Mouse (Mus musculus) large intestine, adult 2 months (tissue): ENCODE results near the gene Gm2a. TPM values are rescaled to one million over a fixed set of nuclear protein-coding genes. Genes with fewer than 3 reads are reported as not detected.
"Not testable (repeated sequence)": the region's sequence is repeated elsewhere in the genome, so short reads cannot be mapped to it uniquely, and the experiment has no call there.

Source experiments
- DNase-seq: peaks from one replicate; pipeline ENCODE4 v3.0.0-alpha.2; 2012; ENCODE audit warnings: low read depth, low spot score
- WGBS: fragments of 180-500 bp; shearing (Covaris S2); methylation state at CpG from one replicate; pipeline ENCODE4 v1.1.7; 2018; 5-methylcytosine and 5-hydroxymethylcytosine counted together
- polyA plus RNA-seq: library from polyadenylated mRNA; depleted of rRNA; stranded (reverse); fragments of >200 nt; gene quantifications from 2 replicates; pipeline ENCODE4 v1.2.3, GENCODE M21; 2012

The Gm2a gene
- polyA plus RNA-seq, 1 experiment = 28.6 TPM

- WGBS = 38% methylated on average over 7 of the region's 7 CpGs
- no peak for DNase-seq
Observed at GRCm38 (mm10) chr11:55093096-55093495, 4.8 kb upstream of the Gm2a start.

GRCm38 (mm10) chr11:55096296-55096695 lies 1.6 kb upstream of the Gm2a start:
- DNase-seq = not testable (repeated sequence)
- WGBS = 74% methylated on average over 4 of the region's 4 CpGs

DNA sequence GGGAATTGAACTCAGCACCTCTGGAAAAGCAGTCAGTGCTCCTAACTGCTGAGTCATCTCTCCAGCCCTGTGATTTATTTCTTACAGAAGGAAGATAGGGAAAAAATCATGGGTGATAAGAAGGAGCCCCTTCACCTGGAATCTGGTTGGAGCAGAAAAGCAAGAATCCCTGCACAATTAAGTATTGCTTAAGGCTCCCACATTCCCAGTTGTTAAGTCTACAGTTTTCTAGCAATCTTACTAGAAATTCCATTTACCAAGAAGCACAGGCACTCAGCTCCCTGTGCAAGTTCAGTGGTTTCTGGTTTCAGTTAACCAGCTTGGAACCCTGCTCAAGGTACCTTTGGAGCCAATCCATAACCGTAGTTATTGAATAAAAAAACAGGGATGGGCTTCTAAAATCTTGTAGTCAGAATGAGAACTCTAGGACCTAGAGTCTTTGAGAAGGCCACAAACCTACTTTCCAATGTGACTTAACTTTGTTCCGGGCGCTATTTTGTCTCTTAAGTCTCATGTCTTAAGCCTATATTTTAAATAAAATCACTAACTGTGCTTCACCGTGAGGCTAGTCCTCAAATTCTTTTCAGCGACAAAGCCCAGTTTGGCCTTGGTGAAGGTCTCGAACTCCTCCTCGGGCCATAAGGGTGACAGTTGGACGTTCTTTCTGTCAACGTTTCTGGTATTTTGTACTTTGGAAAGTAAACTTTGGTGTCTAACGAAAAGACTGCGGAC lies 1.0 kb upstream of the Gm2a start:
- no peak for DNase-seq
- 11% methylated on average over 11 of the region's 11 CpGs for WGBS

GRCm38 (mm10) chr11:55098189-55098915 lies 437 bp downstream of the Gm2a start:
- 16% methylated on average over 24 of the region's 24 CpGs for WGBS

DNA sequence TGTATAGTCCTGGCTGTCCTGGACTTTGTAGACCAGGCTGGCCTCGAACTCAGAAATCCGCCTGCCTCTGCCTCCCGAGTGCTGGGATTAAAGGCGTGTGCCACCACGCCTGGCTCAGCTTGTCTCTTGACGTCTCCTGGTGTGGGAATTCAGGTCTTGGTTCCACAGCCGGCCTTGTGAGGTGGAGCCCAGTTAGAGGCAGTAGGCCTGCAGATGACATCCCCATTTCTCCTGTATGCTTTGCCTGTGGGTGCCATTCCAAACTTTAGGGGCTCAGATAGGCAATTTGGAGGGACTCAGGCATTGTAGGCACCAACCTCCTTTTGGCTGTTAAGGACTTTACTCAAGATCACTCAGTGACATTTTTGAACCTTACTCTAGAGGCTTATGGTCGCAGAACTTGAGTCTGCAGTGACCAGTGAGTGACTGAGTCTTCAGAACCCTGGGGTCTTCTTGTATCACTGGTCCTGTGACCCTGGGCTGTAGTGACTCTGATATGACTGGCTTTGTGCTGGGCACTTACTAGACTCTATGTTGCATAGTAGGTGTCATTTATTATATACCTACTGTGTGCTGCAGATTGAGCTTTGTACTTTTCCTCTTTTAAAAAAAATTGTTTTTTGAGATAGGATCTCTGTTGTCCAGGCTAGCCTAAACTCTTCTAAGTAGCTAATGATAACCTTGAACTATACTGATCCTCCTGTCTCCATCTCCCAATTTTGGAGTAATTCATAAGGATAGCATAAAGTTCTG lies 1.3 kb downstream of the Gm2a start:
- no peak for DNase-seq
- 91% methylated on average over 8 of the region's 8 CpGs for WGBS

More at GRCm38 (mm10) chr11:55098189-55098915, 437 bp downstream of the Gm2a start:
- DNase-seq = no peak

DNA sequence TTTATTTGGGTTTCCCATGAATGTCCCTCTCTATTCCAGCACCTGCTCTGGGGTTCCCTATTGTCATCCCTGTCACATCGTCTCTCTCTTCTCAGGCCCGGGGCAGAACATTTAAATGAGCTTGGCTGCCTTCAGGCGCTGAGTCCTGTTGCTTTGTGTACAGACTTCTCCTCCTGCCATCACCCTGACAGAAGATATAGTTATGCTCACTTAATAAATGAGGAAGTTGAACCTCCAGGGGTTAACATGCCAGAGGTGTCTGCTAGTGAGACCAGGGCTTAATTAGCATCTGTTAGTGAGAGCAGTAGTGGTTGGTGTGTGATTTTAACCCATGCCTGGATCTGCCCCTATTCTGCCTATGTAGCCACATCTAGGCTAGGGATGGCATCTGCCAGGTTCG lies 2.0 kb downstream of the Gm2a start:
- 80% methylated on average over 4 of the region's 4 CpGs for WGBS
- no peak for DNase-seq

DNA sequence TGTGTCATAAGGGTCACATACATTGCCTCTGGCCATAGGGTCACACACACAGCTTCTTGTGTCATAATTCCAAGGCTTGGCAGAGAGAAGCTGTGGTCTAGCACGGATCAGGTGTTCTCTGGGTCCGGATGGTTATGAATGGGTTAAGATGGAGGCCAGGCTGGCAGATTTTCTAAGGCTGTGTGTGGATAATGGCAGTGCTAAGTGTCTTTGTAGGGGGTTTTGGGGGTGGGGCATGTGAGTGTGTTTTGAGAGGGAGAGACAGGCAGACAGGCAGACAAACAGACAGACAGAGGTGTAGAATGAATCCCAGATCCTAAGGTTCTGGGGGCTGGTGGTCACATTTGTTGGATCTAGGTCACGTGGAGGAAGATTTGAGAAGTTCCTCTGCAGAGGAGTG lies 4.1 kb downstream of the Gm2a start:
- WGBS = 90% methylated on average over 3 of the region's 3 CpGs
- no peak for DNase-seq

DNA sequence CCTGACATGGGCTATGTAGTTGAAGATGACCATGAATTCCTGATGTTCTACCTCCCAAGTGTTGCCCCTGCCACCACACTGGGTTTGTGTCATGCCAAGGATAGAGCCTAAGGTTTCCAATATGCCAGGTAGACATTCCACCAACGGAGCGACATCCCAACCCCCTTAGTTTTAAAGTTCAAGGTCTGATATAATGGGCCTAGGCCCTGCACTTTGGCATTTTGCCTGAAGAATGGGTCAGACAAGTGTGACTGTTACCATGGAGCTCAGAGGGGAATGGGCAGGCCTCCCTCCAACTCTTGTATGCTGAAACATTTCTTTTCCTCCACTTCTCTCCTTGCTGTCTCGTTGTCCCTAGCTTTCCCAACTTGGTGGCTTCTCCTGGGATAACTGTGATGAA lies 5.3 kb downstream of the Gm2a start:
- no peak for DNase-seq
- 83% methylated on average over 3 of the region's 3 CpGs for WGBS

GRCm38 (mm10) chr11:55105389-55105788 lies 7.5 kb downstream of the Gm2a start:
- no peak for DNase-seq

GRCm38 (mm10) chr11:55106636-55107035 lies 8.7 kb downstream of the Gm2a start:
- WGBS = 88% methylated on average over 1 of the region's 1 CpGs
- DNase-seq = no peak

More at GRCm38 (mm10) chr11:55105389-55105788, 7.5 kb downstream of the Gm2a start:
- 51% methylated on average over 4 of the region's 4 CpGs for whole genome bisulfite sequencing

GRCm38 (mm10) chr11:55109521-55110300 lies 11.8 kb downstream of the Gm2a start:
- 81% methylated on average over 7 of the region's 7 CpGs for WGBS
- no peak for DNase-seq

DNA sequence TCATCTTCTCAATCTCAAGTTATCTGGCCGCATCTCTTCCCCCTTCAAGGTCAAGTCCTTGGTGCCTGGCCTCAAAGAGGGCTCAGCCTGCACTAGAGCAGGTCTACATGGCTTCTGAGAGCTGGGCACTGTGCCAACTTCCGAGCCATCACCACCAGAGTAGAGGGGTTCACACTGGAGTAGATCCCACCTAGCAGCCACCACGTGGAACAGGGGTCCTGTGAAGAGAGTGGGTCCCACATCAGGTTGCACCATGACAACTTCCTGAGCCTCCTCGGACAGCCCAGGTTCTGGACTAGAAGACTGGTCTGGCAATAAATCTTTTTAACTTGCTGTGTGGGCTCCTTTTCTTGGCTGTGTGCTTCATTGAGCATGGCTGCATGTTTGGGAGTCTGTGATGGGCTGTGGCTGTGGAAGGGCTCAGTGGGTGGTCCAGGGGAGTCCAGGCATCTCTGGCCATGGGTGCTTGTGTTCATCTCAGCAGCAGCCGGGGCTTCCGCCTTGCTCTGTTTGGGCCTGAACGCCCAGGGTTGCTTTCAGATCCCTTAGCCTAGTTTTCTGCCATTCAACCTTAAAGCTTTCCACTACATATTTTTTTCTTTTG lies 12.8 kb downstream of the Gm2a start:
- no peak for DNase-seq
- 72% methylated on average over 7 of the region's 7 CpGs for WGBS

GRCm38 (mm10) chr11:55113209-55113860 lies 15.4 kb downstream of the Gm2a start:
- WGBS = 54% methylated on average over 7 of the region's 7 CpGs
- DNase-seq = no peak

DNA sequence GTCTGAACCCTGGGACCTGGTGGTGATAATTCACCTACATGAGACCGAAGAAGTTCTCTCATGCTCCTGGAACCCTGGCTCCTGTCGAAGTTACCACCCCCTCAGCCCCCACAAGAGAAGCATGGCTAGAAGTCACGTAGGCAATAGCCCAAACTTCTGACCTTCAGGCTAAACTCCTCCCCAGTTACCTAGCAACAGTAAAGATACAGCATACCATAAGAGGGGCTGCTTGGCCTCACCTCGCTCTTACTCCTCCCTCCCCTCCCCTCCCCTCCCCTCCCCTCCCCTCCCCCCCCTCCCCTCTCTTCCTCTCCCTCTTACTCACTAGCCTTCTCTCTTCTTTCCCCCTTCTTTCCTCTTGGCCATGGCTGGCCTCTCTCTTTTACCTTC lies 15.9 kb downstream of the Gm2a start:
- WGBS = 47% methylated on average over 4 of the region's 4 CpGs
- DNase-seq = not testable (repeated sequence)

- no peak for DNase-seq
- 78% methylated on average over 2 of the region's 2 CpGs for WGBS
Observed at GRCm38 (mm10) chr11:55114291-55114690, 16.4 kb downstream of the Gm2a start.

DNA sequence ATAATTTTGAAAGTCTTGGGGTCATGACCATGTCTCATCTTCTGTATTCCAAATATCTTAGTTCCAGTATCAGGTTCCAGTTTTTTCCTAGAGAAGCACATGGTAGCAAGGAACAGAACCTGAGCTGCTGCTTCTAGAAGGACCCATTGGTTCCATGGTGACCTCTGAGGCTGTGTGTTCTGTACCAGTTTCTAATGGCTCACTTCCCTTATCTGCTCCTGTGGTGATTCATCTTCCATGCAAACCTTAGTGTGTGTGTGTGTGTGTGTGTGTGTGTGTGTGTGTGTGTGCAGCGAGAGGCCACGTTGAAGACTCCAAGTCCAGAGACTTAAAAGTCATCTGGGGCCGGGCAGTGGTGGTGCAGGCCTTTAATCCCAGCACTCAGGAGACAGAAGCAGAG lies 18.1 kb downstream of the Gm2a start:
- WGBS = 79% methylated on average over 3 of the region's 3 CpGs
- no peak for DNase-seq

DNA sequence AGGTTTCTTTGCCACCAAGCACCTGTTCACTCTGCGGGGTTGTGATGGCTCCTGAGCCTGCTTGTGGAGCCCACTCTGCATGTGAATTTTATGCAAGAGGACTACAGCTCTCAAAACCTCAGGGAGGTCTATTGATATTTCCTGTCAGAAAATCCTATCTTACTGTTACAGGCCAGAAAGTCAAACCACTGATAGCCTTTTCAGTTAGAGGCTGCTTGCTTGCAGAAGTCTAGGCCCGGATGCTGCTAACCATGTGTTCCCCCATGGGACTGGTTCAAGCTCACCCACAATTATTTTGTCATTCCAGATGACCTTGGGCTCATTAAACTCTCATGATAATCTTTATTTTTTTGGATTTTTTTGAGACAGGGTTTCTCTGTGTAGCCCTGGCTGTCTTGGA lies 19.1 kb downstream of the Gm2a start:
- no peak for DNase-seq
- 92% methylated on average over 2 of the region's 2 CpGs for whole genome bisulfite sequencing

DNA sequence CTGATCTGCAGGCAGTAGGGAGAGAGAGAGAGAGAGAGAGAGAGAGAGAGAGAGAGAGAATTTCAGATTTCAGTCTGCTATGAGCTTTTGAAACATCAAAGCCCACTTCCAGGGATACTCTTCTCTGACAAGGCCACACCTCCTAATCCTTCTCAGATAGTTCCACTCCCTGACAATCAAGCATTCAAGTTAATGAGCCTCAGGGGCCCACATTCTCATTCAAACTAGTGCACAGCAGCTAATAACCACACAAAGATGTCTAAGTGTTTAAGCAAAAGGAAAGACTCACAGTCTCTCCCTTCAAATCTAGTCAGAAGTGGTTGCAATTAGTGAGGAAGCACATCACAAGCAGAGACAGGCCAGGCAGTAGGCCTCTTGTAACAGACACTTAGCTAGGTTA lies 22.4 kb downstream of the Gm2a start:
- no peak for DNase-seq

- no peak for DNase-seq
- 70% methylated on average over 8 of the region's 8 CpGs for WGBS
Observed at GRCm38 (mm10) chr11:55120821-55121271, 22.9 kb downstream of the Gm2a start.
